Mouse (Mus musculus) E14TG2a.4 (cell line): ENCODE data around the gene Mkln1.

Experiments
- H3K27me3 ChIP-seq: 2 replicates; pipeline ENCODE4 v1.6.1; 2014; ENCODE audit warnings: low read length, control low read depth; ENCODE audit not compliant: insufficient read depth
- H3K36me3 ChIP-seq: 2 replicates; pipeline ENCODE4 v1.6.1; 2014; ENCODE audit warnings: low read length, control low read depth; ENCODE audit not compliant: insufficient read depth
- H3K4me1 ChIP-seq: replicated peaks from 2 replicates; pipeline ENCODE4 v1.6.1; 2014; ENCODE audit warnings: low read depth, low read length, control low read depth
- H3K4me3 ChIP-seq: replicated peaks from 2 replicates; pipeline ENCODE4 v1.5.1; 2014; ENCODE audit warnings: mild to moderate bottlenecking, low read length
- H3K9me3 ChIP-seq: 2 replicates; pipeline ENCODE4 v1.6.1; 2014; ENCODE audit warnings: low read length, control low read depth
- CTCF ChIP-seq: conservative IDR thresholded peaks from 2 replicates; pipeline ENCODE4 v1.5.1; 2014; ENCODE audit warnings: low read length
- NANOG ChIP-seq: IDR thresholded peaks from 2 replicates; pipeline ENCODE4 v1.6.1; 2014; ENCODE audit warnings: borderline replicate concordance, low read length, mixed read lengths
- POU5F1 ChIP-seq: IDR thresholded peaks from 2 replicates; pipeline ENCODE4 v1.6.1; 2014; ENCODE audit warnings: low read length, borderline replicate concordance

Mkln1 gene

GRCm38 (mm10) chr6:31478221-31478620 lies 79.7 kb downstream of the Mkln1 start:
- TF ChIP-seq POU5F1 = no peak
- peak; percentile 16 for TF ChIP-seq CTCF
- Histone ChIP-seq H3K4me1 (peaks cover 23% of the 10 kb centered on the region), H3K9me3 (no peaks in the 10 kb centered on the region), H3K27me3 (no peaks in the 10 kb centered on the region), H3K36me3 (peaks cover 19% of the 10 kb centered on the region; the same call in 1 of the 2 replicates), H3K4me3 (no peak overlapping the region)

GRCm38 (mm10) chr6:31480008-31480407 lies 81.5 kb downstream of the Mkln1 start:
- no peak for TF ChIP-seq NANOG
- TF ChIP-seq POU5F1 = no peak
- no peak for TF ChIP-seq CTCF
- Histone ChIP-seq H3K36me3 (peaks cover 15% of the 10 kb centered on the region; the same call in 1 of the 2 replicates), H3K4me3 (no peak overlapping the region), H3K27me3 (no peaks in the 10 kb centered on the region), H3K4me1 (peaks cover 23% of the 10 kb centered on the region), H3K9me3 (no peaks in the 10 kb centered on the region)

- no peak overlapping the region for H3K4me3 ChIP-seq
- no peak for TF ChIP-seq CTCF
- TF ChIP-seq POU5F1 = no peak
- H3K4me1 ChIP-seq = peaks cover 25% of the 10 kb centered on the region
- peaks cover 5% of the 10 kb centered on the region for H3K36me3 ChIP-seq
- H3K27me3 ChIP-seq = no peaks in the 10 kb centered on the region
- no peaks in the 10 kb centered on the region for H3K9me3 ChIP-seq
Observed at GRCm38 (mm10) chr6:31486601-31487000, 88.1 kb downstream of the Mkln1 start.

GRCm38 (mm10) chr6:31489950-31490349 lies 91.4 kb downstream of the Mkln1 start:
- Histone ChIP-seq H3K4me1 (peaks cover 14% of the 10 kb centered on the region), H3K4me3 (no peak overlapping the region), H3K36me3 (peaks cover 5% of the 10 kb centered on the region), H3K27me3 (no peaks in the 10 kb centered on the region), H3K9me3 (no peaks in the 10 kb centered on the region)
- TF ChIP-seq CTCF (no peak), NANOG (no peak), POU5F1 (no peak)

- Histone ChIP-seq H3K4me1 (peaks cover 3% of the 10 kb centered on the region), H3K27me3 (no peaks in the 10 kb centered on the region), H3K4me3 (no peak overlapping the region)
Observed at GRCm38 (mm10) chr6:31495122-31495731, 96.7 kb downstream of the Mkln1 start.

GRCm38 (mm10) chr6:31496227-31496626 lies 97.7 kb downstream of the Mkln1 start:
- no peaks in the 10 kb centered on the region for H3K27me3 ChIP-seq
- peaks cover 10% of the 10 kb centered on the region for H3K36me3 ChIP-seq
- no peaks in the 10 kb centered on the region for H3K9me3 ChIP-seq
- no peak for TF ChIP-seq CTCF
- TF ChIP-seq NANOG = no peak
- TF ChIP-seq POU5F1 = no peak
- peaks cover 3% of the 10 kb centered on the region for H3K4me1 ChIP-seq
- H3K4me3 ChIP-seq = no peak overlapping the region

More at GRCm38 (mm10) chr6:31495122-31495731, 96.7 kb downstream of the Mkln1 start:
- TF ChIP-seq POU5F1 (no peak), CTCF (no peak), NANOG (no peak)
- Histone ChIP-seq H3K9me3 (no peaks in the 10 kb centered on the region), H3K36me3 (peaks cover 7% of the 10 kb centered on the region)

GRCm38 (mm10) chr6:31499836-31500235 lies 101.3 kb downstream of the Mkln1 start:
- Histone ChIP-seq H3K36me3 (peaks cover 30% of the 10 kb centered on the region), H3K27me3 (no peaks in the 10 kb centered on the region), H3K9me3 (0 out of 2 replicates have a peak, but pooled peaks cover 4% of the 10 kb centered on the region), H3K4me3 (no peak overlapping the region), H3K4me1 (peaks cover 3% of the 10 kb centered on the region)
- no peak for TF ChIP-seq CTCF
- no peak for TF ChIP-seq POU5F1

GRCm38 (mm10) chr6:31500260-31500659 lies 101.7 kb downstream of the Mkln1 start:
- peaks cover 3% of the 10 kb centered on the region for H3K4me1 ChIP-seq
- peaks cover 30% of the 10 kb centered on the region for H3K36me3 ChIP-seq
- H3K27me3 ChIP-seq = no peaks in the 10 kb centered on the region
- 0 out of 2 replicates have a peak, but pooled peaks cover 4% of the 10 kb centered on the region for H3K9me3 ChIP-seq
- no peak overlapping the region for H3K4me3 ChIP-seq
- TF ChIP-seq NANOG (no peak), CTCF (no peak), POU5F1 (no peak)

- TF ChIP-seq NANOG (no peak), CTCF (no peak), POU5F1 (no peak)
- Histone ChIP-seq H3K27me3 (no peaks in the 10 kb centered on the region), H3K36me3 (peaks cover 30% of the 10 kb centered on the region), H3K9me3 (0 out of 2 replicates have a peak, but pooled peaks cover 4% of the 10 kb centered on the region), H3K4me3 (no peak overlapping the region), H3K4me1 (peaks cover 3% of the 10 kb centered on the region)
Observed at GRCm38 (mm10) chr6:31500691-31501090, 102.2 kb downstream of the Mkln1 start.
